Comparison of ENCODE assay signal across 8 mouse cellular contexts in the genomic region with DNA sequence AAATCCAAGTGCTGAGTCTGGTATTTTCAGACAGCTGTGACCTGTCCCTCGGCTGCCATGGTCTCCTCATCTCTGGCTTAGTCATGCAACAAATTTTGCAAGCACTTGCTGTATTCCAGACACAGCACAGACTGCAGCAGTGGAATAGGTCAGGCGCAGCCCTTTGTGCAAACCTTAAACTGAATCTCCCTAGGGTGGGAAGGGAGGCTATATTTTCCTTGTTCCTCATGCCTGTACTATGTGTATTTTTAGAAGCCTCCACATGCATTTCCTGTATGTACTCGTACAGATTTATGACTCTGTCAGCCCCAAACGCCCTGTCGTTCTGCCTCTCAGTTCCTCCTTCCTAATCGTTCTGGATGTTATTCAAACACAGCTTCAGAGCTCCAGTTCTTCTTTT.
DNase-seq lines count a peak whose midpoint lies in the region; ATAC-seq and TF ChIP-seq lines count a peak whose summit lies in the region.

No protein-coding gene starts in this region.

- TF ChIP-seq CTCF in embryonic fibroblast, embryonic 13.5 days (IDR thresholded peaks at IDR 0.05; ENCODE audit: borderline replicate concordance, insufficient read depth, low read length) = no peak

- WGBS in intestine, embryonic 14.5 days = 7% methylated on average over 6 of the region's 6 CpGs
- 6% methylated on average over 6 of the region's 6 CpGs for WGBS in liver, embryonic 16.5 days (ENCODE audit: insufficient replicate concordance)
- 6% methylated on average over 6 of the region's 6 CpGs for WGBS in stomach, embryonic 14.5 days
- WGBS in forebrain, embryonic 16.5 days = 62% methylated on average over 6 of the region's 6 CpGs

- peaks cover 21% of the 10 kb centered on the region for H3K4me1 ChIP-seq in embryonic fibroblast, embryonic 13.5 days (ENCODE audit: control insufficient read depth, insufficient read depth, low read length)
- peaks cover 43% of the 10 kb centered on the region for H3K4me1 ChIP-seq in intestine, embryonic 14.5 days (replicated peaks; ENCODE audit: control insufficient read depth, insufficient read depth, low read length)
- no peaks in the 10 kb centered on the region for H3K4me1 ChIP-seq in liver, embryonic 16.5 days (ENCODE audit: control insufficient read depth, low read depth, low read length)
- peaks cover 28% of the 10 kb centered on the region; the same call in 1 of the 2 replicates for H3K4me1 ChIP-seq in stomach, embryonic 14.5 days (ENCODE audit: control insufficient read depth, insufficient read depth, low read length)
- H3K4me1 ChIP-seq in forebrain, embryonic 16.5 days (replicated peaks; ENCODE audit: control insufficient read depth, insufficient read depth, low read length) = peaks cover 9% of the 10 kb centered on the region

- no peaks in the 10 kb centered on the region for H3K27me3 ChIP-seq in intestine, embryonic 14.5 days (replicated peaks; ENCODE audit: control insufficient read depth, insufficient read depth, low read length)
- H3K27me3 ChIP-seq in liver, embryonic 16.5 days (ENCODE audit: control insufficient read depth, insufficient read depth, low read depth, low read length) = no peaks in the 10 kb centered on the region
- no peaks in the 10 kb centered on the region for H3K27me3 ChIP-seq in stomach, embryonic 14.5 days (ENCODE audit: control insufficient read depth, insufficient read depth, low read length)
- H3K27me3 ChIP-seq in forebrain, embryonic 16.5 days (replicated peaks; ENCODE audit: control insufficient read depth, insufficient read depth, low read length) = 0 out of 2 replicates have a peak, but pooled peaks cover 3% of the 10 kb centered on the region

- no peak for TF ChIP-seq POLR2A in embryonic fibroblast, embryonic 13.5 days (IDR thresholded peaks at IDR 0.05; ENCODE audit: low read depth, low read length)

- no peaks in the 10 kb centered on the region for H3K36me3 ChIP-seq in intestine, embryonic 14.5 days (ENCODE audit: control insufficient read depth, insufficient read depth, low read length)
- no peaks in the 10 kb centered on the region for H3K36me3 ChIP-seq in liver, embryonic 16.5 days (ENCODE audit: control insufficient read depth, insufficient read depth)
- H3K36me3 ChIP-seq in stomach, embryonic 14.5 days (ENCODE audit: control insufficient read depth, insufficient read depth, low read length) = no peaks in the 10 kb centered on the region
- no peaks in the 10 kb centered on the region for H3K36me3 ChIP-seq in forebrain, embryonic 16.5 days (ENCODE audit: control insufficient read depth, insufficient read depth)

- peak overlapping the region; percentile 97 for H3K27ac ChIP-seq in embryonic fibroblast, embryonic 13.5 days (ENCODE audit: insufficient read depth, low read length)
- peak overlapping the region; percentile 66 for H3K27ac ChIP-seq in intestine, embryonic 14.5 days (ENCODE audit: low read depth)
- H3K27ac ChIP-seq in liver, embryonic 16.5 days (ENCODE audit: low read length) = no peak overlapping the region
- peak overlapping the region; percentile 72; the same call in 1 of the 2 replicates for H3K27ac ChIP-seq in stomach, embryonic 14.5 days (ENCODE audit: low read length)
- H3K27ac ChIP-seq in forebrain, embryonic 16.5 days (ENCODE audit: low read length) = no peak overlapping the region

- H3K4me2 ChIP-seq in intestine, embryonic 14.5 days (ENCODE audit: low read length) = peak overlapping the region; percentile 34
- no peak overlapping the region for H3K4me2 ChIP-seq in liver, embryonic 16.5 days (ENCODE audit: low read depth, low read length)
- H3K4me2 ChIP-seq in stomach, embryonic 14.5 days (replicated peaks; ENCODE audit: low read depth, low read length) = no peak overlapping the region
- H3K4me2 ChIP-seq in forebrain, embryonic 16.5 days (ENCODE audit: low read length) = no peak overlapping the region

- no peak overlapping the region for H3K9ac ChIP-seq in intestine, embryonic 14.5 days (ENCODE audit: low read length)
- H3K9ac ChIP-seq in liver, embryonic 16.5 days (ENCODE audit: low read depth, low read length) = no peak overlapping the region
- no peak overlapping the region for H3K9ac ChIP-seq in stomach, embryonic 14.5 days (replicated peaks; ENCODE audit: low read depth, low read length)
- H3K9ac ChIP-seq in forebrain, embryonic 16.5 days (replicated peaks; ENCODE audit: low read depth, low read length) = no peak overlapping the region

- no peaks in the 10 kb centered on the region for H3K9me3 ChIP-seq in intestine, embryonic 14.5 days (ENCODE audit: control insufficient read depth, low read length)
- no peaks in the 10 kb centered on the region for H3K9me3 ChIP-seq in liver, embryonic 16.5 days (replicated peaks; ENCODE audit: control insufficient read depth, low read length)
- H3K9me3 ChIP-seq in stomach, embryonic 14.5 days (ENCODE audit: control insufficient read depth, low read depth, low read length) = no peaks in the 10 kb centered on the region
- H3K9me3 ChIP-seq in forebrain, embryonic 16.5 days (ENCODE audit: control insufficient read depth, low read length) = no peaks in the 10 kb centered on the region

- H3K4me3 ChIP-seq in embryonic fibroblast, embryonic 13.5 days (ENCODE audit: insufficient read depth, low read length) = no peak overlapping the region
- H3K4me3 ChIP-seq in intestine, embryonic 14.5 days (ENCODE audit: low read depth, low read length) = no peak overlapping the region
- no peak overlapping the region for H3K4me3 ChIP-seq in liver, embryonic 16.5 days (ENCODE audit: low read depth, low read length)
- no peak overlapping the region for H3K4me3 ChIP-seq in stomach, embryonic 14.5 days (ENCODE audit: low read depth, low read length)
- H3K4me3 ChIP-seq in forebrain, embryonic 16.5 days (replicated peaks; ENCODE audit: low read length) = no peak overlapping the region

- peak; percentile 15 for DNase-seq in right cerebral cortex, postnatal 14 days
- DNase-seq in right cerebral cortex, postnatal 4 days = no peak
- DNase-seq in intestine, embryonic 14.5 days (ENCODE audit: low spot score) = peak; percentile 71
- DNase-seq in spleen, postnatal 14 days (ENCODE audit: low spot score in 2 of 2) = no peak

- peak; percentile 51 for ATAC-seq in intestine, embryonic 14.5 days (replicated peaks; ENCODE audit: low FRiP score, low TSS enrichment, low read depth)
- ATAC-seq in liver, embryonic 16.5 days (ENCODE audit: low read depth) = peak; percentile 58; the same call in 1 of the 2 replicates
- peak; percentile 80; the same call in 1 of the 2 replicates for ATAC-seq in stomach, embryonic 14.5 days (ENCODE audit: insufficient number of reproducible peaks, insufficient read depth, low FRiP score, low read depth)
- no peak for ATAC-seq in forebrain, embryonic 16.5 days

Comparison
In these comparisons a context has a peak if more than half of its experiments do, and no peak if none do; other contexts are left out.
1. DNase-seq: peak in right cerebral cortex, postnatal 14 days (single experiment) and intestine, embryonic 14.5 days (single experiment); none in right cerebral cortex, postnatal 4 days (single experiment) and spleen, postnatal 14 days (0 of 2).
2. H3K27ac ChIP-seq: peak in embryonic fibroblast, embryonic 13.5 days (single experiment), intestine, embryonic 14.5 days (single experiment) and stomach, embryonic 14.5 days (single experiment); none in liver, embryonic 16.5 days (single experiment) and forebrain, embryonic 16.5 days (single experiment).